Mouse (Mus musculus): ENCODE results near the gene Kif7. TPM values are rescaled to one million over a fixed set of nuclear protein-coding genes. Genes with fewer than 3 reads are reported as not detected.

The Kif7 gene
- 0.29 and 1.00 TPM in 2 replicates for polyA plus RNA-seq (2011; ENCODE audit: insufficient read depth, insufficient read length, low replicate concordance, missing spikeins)

GRCm38 (mm10) chr7:79715187-79715981 is at the start of gene Kif7:
Gene Kif7, minus strand, starts transcription at chr7:79715720.
- Histone ChIP-seq H3K4me3 (replicated peaks; ENCODE audit: control insufficient read depth, low read depth, low read length) (peak within 1 kb of the TSS; percentile 44), H3K4me1 (ENCODE audit: control insufficient read depth, insufficient read depth, low read length) (no peaks in the 10 kb centered on the region; the same call in 1 of the 2 replicates), H3K27ac (ENCODE audit: control insufficient read depth, insufficient read depth, low read depth, low read length, poor library complexity) (no peak within 1 kb of the TSS)
- TF ChIP-seq CTCF (IDR thresholded peaks at IDR 0.05; ENCODE audit: control insufficient read depth, insufficient read depth, low read length) (no peak), POLR2A (IDR thresholded peaks at IDR 0.05; ENCODE audit: borderline replicate concordance, control insufficient read depth, low read depth, low read length) (no peak)
- 1% methylated on average over 54 of the region's 55 CpGs for WGBS

DNA sequence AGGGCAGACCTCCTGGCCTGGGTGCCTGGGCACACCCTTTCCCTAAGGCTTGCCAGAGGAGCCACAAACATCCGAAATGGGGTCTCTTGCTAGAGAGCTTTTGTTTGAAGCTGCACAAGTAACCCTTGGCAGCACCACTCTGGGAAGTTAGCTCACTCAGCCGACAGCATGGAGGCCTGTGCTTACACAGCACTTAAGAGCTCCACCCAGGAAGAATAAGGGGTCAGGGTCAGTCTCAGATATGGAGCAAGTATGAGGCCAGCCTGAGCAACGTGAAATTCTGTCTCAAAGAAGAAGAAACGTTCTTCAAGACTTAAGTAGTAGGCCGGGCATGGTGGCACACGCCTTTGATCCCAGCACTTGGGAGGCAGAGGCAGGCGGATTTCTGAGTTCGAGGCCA is 46.6 kb upstream of the Kif7 start:
- 64% methylated on average over 8 of the region's 8 CpGs for WGBS
- Histone ChIP-seq H3K27ac (ENCODE audit: control insufficient read depth, insufficient read depth, low read depth, low read length, poor library complexity) (no peak overlapping the region), H3K4me1 (ENCODE audit: control insufficient read depth, insufficient read depth, low read length) (no peaks in the 10 kb centered on the region), H3K4me3 (replicated peaks; ENCODE audit: control insufficient read depth, low read depth, low read length) (no peak overlapping the region)
- TF ChIP-seq CTCF (IDR thresholded peaks at IDR 0.05; ENCODE audit: control insufficient read depth, insufficient read depth, low read length), result no peak
- no peak for TF ChIP-seq POLR2A (IDR thresholded peaks at IDR 0.05; ENCODE audit: borderline replicate concordance, control insufficient read depth, low read depth, low read length)

DNA sequence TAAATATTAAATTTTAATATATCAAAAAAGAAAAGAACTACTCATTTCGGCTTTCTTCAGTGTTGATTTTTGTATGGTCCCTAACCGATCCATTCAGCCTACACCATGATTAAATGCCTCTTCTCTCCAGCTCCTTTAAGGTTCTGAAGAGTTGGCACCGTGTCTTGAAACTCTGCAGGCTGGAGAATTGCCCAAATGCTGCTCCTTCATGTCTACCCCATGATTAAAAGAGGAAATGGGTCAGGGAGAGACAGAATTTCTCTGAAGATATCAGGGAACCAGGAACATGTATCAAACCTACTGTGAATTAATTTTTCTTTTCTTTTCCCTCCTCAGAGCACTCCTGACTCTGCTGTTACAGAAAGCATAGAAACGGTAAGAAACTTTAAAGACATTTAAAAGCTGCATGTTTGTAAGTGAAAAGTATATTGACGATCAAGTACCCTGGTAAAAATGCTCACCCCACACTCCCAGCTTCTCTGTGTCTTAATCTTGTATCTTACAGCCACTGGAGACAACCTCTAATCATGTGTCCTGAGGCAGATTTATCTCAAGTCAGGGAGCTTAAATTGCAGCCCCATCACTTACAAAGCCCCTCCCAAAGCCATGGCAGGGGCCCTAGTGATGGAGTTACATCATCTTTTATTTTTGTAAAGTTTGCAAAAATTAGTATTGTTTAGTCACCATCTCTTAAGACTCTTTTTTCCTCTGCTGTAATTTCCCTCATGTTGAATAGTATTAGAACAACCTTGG is 45.8 kb upstream of the Kif7 start:
- TF ChIP-seq CTCF (IDR thresholded peaks at IDR 0.05; ENCODE audit: control insufficient read depth, insufficient read depth, low read length), result no peak
- no peak for TF ChIP-seq POLR2A (IDR thresholded peaks at IDR 0.05; ENCODE audit: borderline replicate concordance, control insufficient read depth, low read depth, low read length)
- Histone ChIP-seq H3K4me3 (replicated peaks; ENCODE audit: control insufficient read depth, low read depth, low read length) (no peak overlapping the region), H3K27ac (ENCODE audit: control insufficient read depth, insufficient read depth, low read depth, low read length, poor library complexity) (no peak overlapping the region), H3K4me1 (ENCODE audit: control insufficient read depth, insufficient read depth, low read length) (no peaks in the 10 kb centered on the region)
- 45% methylated on average over 5 of the region's 5 CpGs for WGBS

- no peak for TF ChIP-seq POLR2A (IDR thresholded peaks at IDR 0.05; ENCODE audit: borderline replicate concordance, control insufficient read depth, low read depth, low read length)
- no peak for TF ChIP-seq CTCF (IDR thresholded peaks at IDR 0.05; ENCODE audit: control insufficient read depth, insufficient read depth, low read length)
- Histone ChIP-seq H3K4me1 (ENCODE audit: control insufficient read depth, insufficient read depth, low read length) (no peaks in the 10 kb centered on the region), H3K4me3 (replicated peaks; ENCODE audit: control insufficient read depth, low read depth, low read length) (no peak overlapping the region), H3K27ac (ENCODE audit: control insufficient read depth, insufficient read depth, low read depth, low read length, poor library complexity) (no peak overlapping the region)
Measured at GRCm38 (mm10) chr7:79759766-79760165, 44.2 kb upstream of the Kif7 start.

- Histone ChIP-seq H3K4me3 (replicated peaks; ENCODE audit: control insufficient read depth, low read depth, low read length) (no peak overlapping the region), H3K4me1 (ENCODE audit: control insufficient read depth, insufficient read depth, low read length) (no peaks in the 10 kb centered on the region), H3K27ac (ENCODE audit: control insufficient read depth, insufficient read depth, low read depth, low read length, poor library complexity) (no peak overlapping the region)
- TF ChIP-seq CTCF (IDR thresholded peaks at IDR 0.05; ENCODE audit: control insufficient read depth, insufficient read depth, low read length) (no peak), POLR2A (IDR thresholded peaks at IDR 0.05; ENCODE audit: borderline replicate concordance, control insufficient read depth, low read depth, low read length) (no peak)
- WGBS, result 53% methylated on average over 6 of the region's 6 CpGs
Measured at GRCm38 (mm10) chr7:79758176-79758575, 42.7 kb upstream of the Kif7 start.

DNA sequence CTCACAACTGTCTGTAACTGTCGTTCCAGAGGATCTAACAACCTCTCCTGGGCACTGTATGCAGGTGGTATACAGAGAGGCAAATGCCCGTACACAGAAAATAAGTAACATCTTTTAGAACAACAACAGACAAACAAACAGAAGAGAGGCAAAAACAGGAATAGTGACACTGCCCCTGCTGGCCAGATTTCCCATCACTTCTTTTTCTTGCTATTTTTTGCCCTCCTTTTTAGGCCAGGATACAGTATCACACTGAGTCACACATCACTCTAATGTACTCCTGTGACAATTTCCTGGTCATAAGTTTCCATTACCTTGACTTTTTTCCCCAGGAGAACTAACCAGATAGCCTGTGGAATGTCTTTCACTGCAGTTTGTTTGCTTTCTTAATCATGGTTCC is 40.8 kb upstream of the Kif7 start:
- no peak overlapping the region for H3K27ac ChIP-seq (ENCODE audit: control insufficient read depth, insufficient read depth, low read depth, low read length, poor library complexity)
- no peaks in the 10 kb centered on the region for H3K4me1 ChIP-seq (ENCODE audit: control insufficient read depth, insufficient read depth, low read length)
- H3K4me3 ChIP-seq (replicated peaks; ENCODE audit: control insufficient read depth, low read depth, low read length), result no peak overlapping the region
- WGBS, result 61% methylated on average over 2 of the region's 2 CpGs
- no peak for TF ChIP-seq POLR2A (IDR thresholded peaks at IDR 0.05; ENCODE audit: borderline replicate concordance, control insufficient read depth, low read depth, low read length)
- no peak for TF ChIP-seq CTCF (IDR thresholded peaks at IDR 0.05; ENCODE audit: control insufficient read depth, insufficient read depth, low read length)

GRCm38 (mm10) chr7:79749511-79749910 is 34.0 kb upstream of the Kif7 start:
- Histone ChIP-seq H3K27ac (ENCODE audit: control insufficient read depth, insufficient read depth, low read depth, low read length, poor library complexity) (no peak overlapping the region), H3K4me1 (ENCODE audit: control insufficient read depth, insufficient read depth, low read length) (no peaks in the 10 kb centered on the region; the same call in 1 of the 2 replicates), H3K4me3 (replicated peaks; ENCODE audit: control insufficient read depth, low read depth, low read length) (no peak overlapping the region)
- TF ChIP-seq POLR2A (IDR thresholded peaks at IDR 0.05; ENCODE audit: borderline replicate concordance, control insufficient read depth, low read depth, low read length) (no peak), CTCF (IDR thresholded peaks at IDR 0.05; ENCODE audit: control insufficient read depth, insufficient read depth, low read length) (no peak)
- WGBS, result 90% methylated on average over 6 of the region's 6 CpGs

DNA sequence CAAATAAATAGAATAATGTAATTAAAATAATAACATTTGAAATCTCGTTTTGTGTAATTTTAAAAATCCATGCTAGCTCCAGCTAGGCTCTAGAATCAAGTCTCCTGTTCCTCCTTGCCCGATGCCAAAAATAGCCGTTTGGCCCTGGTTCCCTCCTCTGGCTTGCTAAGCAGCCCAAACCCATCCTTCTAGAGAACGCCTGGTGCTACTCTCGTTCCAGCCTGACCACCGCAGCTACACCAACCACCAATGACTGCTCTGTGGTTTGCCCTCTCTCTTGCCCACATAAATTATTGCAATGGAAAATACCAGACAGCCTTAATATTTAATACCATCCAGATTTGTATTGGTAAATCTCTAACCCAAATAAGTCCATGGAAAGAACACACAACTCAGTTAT is 32.1 kb upstream of the Kif7 start:
- WGBS, result 46% methylated on average over 6 of the region's 6 CpGs
- H3K4me1 ChIP-seq (ENCODE audit: control insufficient read depth, insufficient read depth, low read length), result no peaks in the 10 kb centered on the region; the same call in 1 of the 2 replicates
- TF ChIP-seq CTCF (IDR thresholded peaks at IDR 0.05; ENCODE audit: control insufficient read depth, insufficient read depth, low read length) (no peak), POLR2A (IDR thresholded peaks at IDR 0.05; ENCODE audit: borderline replicate concordance, control insufficient read depth, low read depth, low read length) (no peak)
- H3K4me3 ChIP-seq (replicated peaks; ENCODE audit: control insufficient read depth, low read depth, low read length), result no peak overlapping the region
- no peak overlapping the region for H3K27ac ChIP-seq (ENCODE audit: control insufficient read depth, insufficient read depth, low read depth, low read length, poor library complexity)
